Mouse (Mus musculus): ENCODE measurements around the gene Frmpd4. TPM values are rescaled to one million over a fixed set of nuclear protein-coding genes. Genes with fewer than 3 reads are reported as not detected.

Frmpd4 gene
- total RNA-seq, 4 experiments from 2014 or later = 41.4 to 51.5 (median 43.4) TPM

DNA sequence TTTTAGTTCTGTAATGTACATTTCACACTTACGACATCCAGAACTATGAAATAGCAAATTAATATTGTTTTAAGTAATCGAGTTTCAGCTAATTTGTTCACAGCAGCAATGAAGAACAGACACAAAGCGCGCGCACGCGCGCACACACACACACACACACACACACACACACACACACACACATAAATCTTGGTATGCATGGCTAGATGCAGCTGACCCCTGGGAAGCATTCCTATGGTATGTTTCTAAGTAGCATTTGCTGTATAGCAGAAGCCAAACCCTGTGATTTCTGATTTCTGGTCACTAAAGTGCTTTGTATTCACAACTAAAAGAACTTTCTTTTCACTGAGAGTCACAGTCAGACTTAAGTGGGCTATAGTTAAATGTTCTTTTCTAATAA, 922.8 kb downstream of the Frmpd4 start:
- no peak for DNase-seq (ENCODE audit: low spot score in 2 of 2)

DNA sequence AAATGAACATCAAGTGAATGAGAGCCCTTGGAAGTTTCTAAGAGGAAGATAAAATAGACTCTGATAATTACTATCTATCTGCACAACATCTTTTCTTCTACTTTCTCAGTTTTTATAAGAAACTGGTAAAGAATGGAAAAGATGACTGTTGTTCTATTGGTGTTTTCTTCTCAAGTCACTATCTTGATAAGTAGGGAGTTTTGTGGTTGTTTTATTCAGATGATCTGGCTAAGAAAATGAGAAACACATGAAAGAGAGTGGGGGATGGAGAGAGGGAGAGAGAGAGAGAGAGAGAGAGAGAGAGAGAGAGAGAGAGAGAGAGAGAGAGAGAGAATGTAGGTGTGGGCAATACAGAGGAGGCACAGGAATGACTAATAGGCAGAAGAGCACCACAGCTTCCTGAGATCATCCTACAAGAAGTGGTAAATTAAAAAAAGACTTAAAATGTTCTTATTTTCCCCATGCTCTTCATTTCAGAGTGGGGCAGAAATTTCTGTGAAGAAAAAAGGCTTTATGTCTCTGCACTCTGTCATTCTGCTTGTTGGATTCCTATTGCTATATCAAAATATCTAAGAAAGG, 979.3 kb downstream of the Frmpd4 start:
- DNase-seq (ENCODE audit: low spot score in 2 of 2) = no peak

DNA sequence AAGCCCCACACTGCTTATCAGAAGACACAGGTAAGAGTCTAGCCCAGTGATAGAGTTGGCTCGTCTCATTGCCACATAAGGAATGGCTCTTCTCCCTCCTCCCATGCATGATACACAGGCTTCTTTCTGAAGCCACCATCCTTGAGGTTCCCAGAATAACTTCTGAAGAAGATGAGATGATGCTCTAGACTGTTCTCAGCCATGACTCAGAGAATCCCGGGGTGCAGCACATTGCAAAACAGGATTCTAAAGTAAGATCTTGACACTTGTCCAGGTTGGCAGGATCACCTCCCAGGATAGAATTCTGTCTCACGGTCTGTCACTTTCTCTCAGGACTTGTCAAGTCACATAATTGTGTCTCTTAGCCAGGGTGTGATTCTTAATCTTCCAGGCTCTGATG, 1024.2 kb downstream of the Frmpd4 start:
- peak in 1 of 2 experiments; percentile 48 for DNase-seq (ENCODE audit: low spot score in 2 of 2)

DNA sequence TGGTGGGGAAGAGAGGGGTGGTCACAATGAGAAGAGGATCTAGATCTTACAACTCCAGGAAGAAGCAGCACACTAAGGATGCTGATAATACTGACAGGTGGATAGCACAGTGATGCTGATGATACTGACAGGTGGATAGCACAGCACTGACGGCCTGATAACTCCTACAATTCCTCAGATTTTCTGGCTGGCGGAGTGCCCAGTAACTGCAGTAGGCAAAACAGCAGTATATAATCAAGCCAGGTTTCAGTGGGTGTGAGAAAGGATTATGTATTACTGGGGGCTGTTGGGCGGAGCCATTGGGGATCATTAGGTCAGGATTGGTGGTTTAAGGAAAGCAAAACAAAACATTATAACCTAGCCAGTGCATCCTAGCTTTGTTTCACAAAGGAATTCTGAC, 1053.9 kb downstream of the Frmpd4 start:
- peak in 1 of 2 experiments; percentile 13 for DNase-seq (ENCODE audit: low spot score in 2 of 2)

DNA sequence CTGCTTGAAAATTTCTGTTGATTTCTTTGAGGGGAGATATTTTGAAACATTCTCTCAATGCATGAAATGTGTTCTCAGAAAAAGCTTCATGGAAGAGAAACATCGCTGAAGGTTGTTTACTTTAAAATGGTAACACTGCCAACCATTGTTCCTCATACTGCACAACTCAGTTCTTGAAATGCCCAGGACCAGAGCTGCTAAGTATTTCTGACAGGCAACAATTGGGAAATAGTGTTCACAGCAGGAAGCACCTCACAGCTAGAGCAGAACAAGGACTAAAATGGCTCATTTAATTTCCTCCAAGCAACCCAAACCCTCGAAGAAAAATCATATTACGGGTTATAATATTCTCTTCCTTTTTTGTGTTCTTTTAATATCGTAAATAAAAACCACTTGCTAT, 1054.5 kb downstream of the Frmpd4 start:
- DNase-seq (ENCODE audit: low spot score in 2 of 2) = no peak

DNA sequence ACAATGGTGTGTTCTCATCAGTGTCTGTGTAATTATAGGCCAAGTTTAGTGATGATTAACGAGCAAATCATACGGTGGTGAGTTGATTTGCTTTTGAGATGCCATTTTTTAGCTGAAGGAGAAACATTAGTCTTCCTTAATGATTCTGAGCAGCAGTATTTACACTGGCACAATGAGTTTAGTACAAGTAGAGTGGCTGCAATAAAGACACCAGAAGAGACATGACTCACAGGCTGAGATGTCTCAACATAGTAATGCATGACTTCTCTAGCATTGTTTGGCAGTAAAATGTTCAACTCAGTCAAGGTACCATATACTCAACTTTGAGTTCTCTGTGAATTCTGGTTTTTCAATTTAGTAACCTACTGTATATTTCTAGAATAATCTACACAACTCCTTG, 1058.6 kb downstream of the Frmpd4 start:
- DNase-seq (ENCODE audit: low spot score in 2 of 2) = no peak

DNA sequence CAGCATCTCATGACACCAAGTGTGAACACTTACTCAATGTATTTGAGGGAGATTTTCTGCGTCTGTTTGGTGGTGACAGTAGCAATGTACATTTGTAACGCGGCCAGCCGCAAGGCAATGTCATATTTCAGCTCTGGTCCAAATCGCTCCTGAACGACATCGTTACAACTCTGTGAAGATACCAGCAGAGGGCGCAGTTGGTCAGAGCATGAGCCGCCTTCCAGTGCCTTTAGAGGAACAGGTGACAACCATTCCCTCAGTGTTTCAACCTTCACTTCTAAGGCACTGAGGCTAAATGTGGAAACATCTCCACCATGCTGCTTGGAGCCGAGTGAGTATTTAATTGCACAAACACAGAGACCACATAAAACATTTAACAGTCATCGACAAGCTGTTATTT, 1079.3 kb downstream of the Frmpd4 start:
- DNase-seq (ENCODE audit: low spot score in 2 of 2) = peak; percentile 18 to 37

DNA sequence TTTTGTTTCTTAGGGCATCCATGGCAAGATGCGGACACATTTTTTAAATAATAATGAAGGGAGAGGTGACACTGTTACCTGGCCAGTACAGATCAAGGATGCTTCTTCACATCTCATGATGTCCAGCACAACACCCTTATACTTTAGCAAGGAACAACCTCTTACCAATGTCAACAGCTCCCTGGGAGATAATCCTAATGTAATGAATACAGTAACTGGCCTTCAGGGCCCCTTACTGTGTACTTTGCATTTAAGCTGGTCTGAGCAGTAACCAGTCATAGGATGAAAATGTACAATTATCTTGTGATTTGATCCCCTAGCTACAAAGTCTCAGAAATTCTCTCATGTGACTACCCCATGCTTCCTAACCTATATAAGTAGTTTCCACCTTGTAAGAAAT, 1084.8 kb downstream of the Frmpd4 start:
- no peak for DNase-seq (ENCODE audit: low spot score in 2 of 2)

DNA sequence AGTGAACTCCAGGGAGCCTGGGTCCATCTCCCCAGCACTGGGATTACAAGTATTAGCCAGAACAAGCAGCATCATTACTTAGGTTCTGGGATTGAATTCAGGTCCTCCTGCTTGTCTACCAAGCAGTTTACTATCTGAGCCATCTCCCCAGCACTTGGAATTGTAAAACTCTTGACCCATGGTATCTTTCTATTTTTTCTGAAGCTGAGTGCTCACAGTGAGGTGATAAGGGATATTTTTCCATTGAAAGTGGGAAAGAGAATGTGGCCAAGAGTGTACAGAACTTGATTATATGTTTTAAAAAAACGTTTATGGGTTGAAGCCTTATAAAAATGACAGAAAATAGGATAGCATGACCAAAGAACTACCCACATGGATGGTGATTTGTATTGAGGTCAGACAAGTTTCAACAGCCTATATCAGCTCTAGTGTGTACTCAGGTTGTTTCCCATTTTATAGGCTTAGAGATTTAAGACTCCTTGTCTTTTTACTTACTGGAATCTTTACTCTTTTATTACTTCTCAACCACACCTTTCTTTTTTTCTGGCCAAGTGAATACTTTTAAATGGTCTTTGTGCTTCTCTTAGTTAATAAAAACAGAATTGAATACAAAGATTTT, 1085.3 kb downstream of the Frmpd4 start:
- DNase-seq (ENCODE audit: low spot score in 2 of 2) = no peak

DNA sequence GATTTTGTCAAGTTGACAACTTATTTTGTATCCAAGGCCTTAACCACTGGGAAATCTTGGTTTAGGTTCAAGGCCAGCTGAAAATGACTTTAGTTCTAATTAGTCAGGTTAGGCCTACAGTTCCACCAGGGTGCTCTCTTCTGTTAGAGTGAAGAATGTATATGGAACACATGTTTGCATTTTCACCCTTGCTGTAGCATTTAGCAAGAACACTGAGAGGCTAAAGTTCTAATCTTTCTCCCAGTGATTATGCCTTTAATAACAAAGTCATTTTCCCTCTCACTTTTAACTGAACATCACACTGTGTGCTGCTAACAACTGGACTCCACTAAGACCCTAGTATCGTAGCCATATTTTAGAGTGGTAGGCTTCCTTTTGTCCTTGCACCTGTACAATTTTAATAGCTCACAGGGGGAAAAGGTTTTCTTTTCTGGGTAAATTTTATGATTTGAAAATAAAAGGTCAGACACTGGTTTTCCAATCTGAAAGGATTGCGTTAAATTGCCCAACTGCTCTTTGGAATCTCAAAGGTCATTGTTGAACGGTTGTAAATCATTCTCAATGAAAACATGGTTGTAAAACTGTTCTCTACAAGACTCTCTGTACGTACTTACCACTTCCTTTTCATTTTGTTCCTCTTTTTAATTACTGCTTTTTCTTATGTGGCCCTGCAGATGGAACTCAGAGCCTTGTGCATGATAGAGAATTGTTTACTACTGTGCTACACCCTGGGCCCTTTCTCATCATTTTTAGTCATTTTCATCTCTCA, 1093.4 kb downstream of the Frmpd4 start:
- no peak for DNase-seq (ENCODE audit: low spot score in 2 of 2)

DNA sequence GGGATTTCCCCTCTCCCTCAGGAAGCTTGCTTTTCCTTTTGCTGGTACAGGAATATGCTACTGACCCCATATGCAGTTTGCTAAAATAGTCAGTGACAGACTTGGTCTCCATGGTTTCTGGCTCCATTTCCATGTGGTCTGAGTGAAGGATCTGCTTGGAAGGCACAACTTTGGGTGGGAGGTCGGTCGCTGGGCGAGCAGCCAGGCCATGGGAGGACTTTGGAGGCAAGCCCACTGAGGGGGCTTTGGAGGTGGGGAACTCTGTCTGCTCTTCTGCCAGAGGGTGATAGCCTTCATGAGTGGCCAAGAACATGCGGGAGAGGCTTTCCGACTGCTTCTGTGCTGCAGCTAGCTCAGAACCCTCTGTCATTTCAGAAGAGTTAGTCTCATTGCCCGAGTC, 1099.4 kb downstream of the Frmpd4 start:
- DNase-seq (ENCODE audit: low spot score in 2 of 2) = no peak

DNA sequence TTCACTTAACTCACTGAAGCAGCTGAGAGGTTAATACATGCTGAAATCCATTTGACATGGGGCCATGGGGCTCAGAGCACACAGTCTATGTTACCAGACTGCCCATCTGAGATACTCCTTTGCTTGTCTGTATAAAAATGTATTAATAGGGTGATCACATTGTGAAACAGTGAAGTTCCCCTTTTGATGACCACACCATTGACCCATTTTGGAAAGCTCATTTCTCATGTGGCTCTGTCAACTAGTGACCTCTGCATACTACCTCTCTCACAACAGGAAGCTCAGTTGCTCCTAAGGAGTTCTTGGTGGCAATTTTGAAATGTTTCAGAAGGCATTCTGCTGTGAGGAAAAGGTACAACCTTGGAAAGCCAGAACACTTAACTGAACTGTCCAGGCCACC, 1142.1 kb downstream of the Frmpd4 start:
- no peak for DNase-seq (ENCODE audit: low spot score in 2 of 2)

DNA sequence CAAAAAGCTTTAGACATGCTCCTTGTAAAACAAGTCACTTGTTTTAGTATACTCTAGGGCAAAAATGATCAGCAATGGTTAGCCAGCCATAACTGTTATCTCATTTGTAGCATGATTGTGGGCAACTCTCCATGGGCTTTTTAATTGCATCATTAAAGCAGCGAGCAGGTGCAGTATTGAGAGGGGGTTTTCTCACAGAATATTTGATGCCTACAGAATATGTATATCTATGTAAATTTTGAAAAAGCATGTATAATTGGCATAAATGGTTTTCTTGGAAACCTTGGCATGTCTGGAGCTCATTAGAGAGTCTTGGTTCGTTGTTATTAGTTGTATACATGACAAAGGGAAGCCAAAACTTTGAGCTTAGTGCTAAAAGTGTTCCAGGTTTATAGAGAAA, 1143.1 kb downstream of the Frmpd4 start:
- no peak for DNase-seq (ENCODE audit: low spot score in 2 of 2)

Other genes starting within 250 kb of the Frmpd4 start
- 10 to 100 TPM; 24.6 to 25.9 (median 25.1) TPM for gene Msl3, start 96.7 kb upstream of the Frmpd4 start, total RNA-seq (2022)
- gene Arhgap6, start 217.9 kb upstream of the Frmpd4 start, total RNA-seq (2022) = 10 to 100 TPM in 3 of 4 experiments, 1 to 10 TPM in 1; 9.2 to 11.1 (median 10.8) TPM

Data from left cerebral cortex, adult 8-10 months (tissue).